Mouse (Mus musculus): ENCODE results near the gene Slc24a4. TPM values are rescaled to one million over a fixed set of nuclear protein-coding genes. Genes with fewer than 3 reads are reported as not detected.
A peak's percentile ranks its signal among the peaks of the same experiment; 100 is the strongest.
"Not testable (repeated sequence)": the region's sequence is repeated elsewhere in the genome, so short reads cannot be mapped to it uniquely, and the experiment has no call there.

Gene Slc24a4
- polyA plus RNA-seq, 1 experiment = 2.4 TPM

- TF ChIP-seq POLR2A (IDR thresholded peaks at IDR 0.05; ENCODE audit: borderline replicate concordance, extremely low read depth, insufficient read depth, insufficient read length, poor library complexity, severe bottlenecking) = no peak
- no peak for TF ChIP-seq CTCF (IDR thresholded peaks at IDR 0.05; ENCODE audit: borderline replicate concordance, extremely low read depth, insufficient read depth, insufficient read length)
- no peak for DNase-seq (ENCODE audit: low read depth)
Measured at GRCm38 (mm10) chr12:102206471-102206870, 77.9 kb downstream of the Slc24a4 start.

- DNase-seq (ENCODE audit: low read depth) = no peak
- no peak for TF ChIP-seq POLR2A (IDR thresholded peaks at IDR 0.05; ENCODE audit: borderline replicate concordance, extremely low read depth, insufficient read depth, insufficient read length, poor library complexity, severe bottlenecking)
- TF ChIP-seq CTCF (IDR thresholded peaks at IDR 0.05; ENCODE audit: borderline replicate concordance, extremely low read depth, insufficient read depth, insufficient read length) = no peak
Measured at GRCm38 (mm10) chr12:102207245-102207644, 78.7 kb downstream of the Slc24a4 start.

- TF ChIP-seq POLR2A (IDR thresholded peaks at IDR 0.05; ENCODE audit: borderline replicate concordance, extremely low read depth, insufficient read depth, insufficient read length, poor library complexity, severe bottlenecking) (no peak), CTCF (IDR thresholded peaks at IDR 0.05; ENCODE audit: borderline replicate concordance, extremely low read depth, insufficient read depth, insufficient read length) (no peak)
- DNase-seq (ENCODE audit: low read depth) = no peak
Measured at GRCm38 (mm10) chr12:102210801-102211200, 82.3 kb downstream of the Slc24a4 start.

- no peak for DNase-seq (ENCODE audit: low read depth)
- TF ChIP-seq CTCF (IDR thresholded peaks at IDR 0.05; ENCODE audit: borderline replicate concordance, extremely low read depth, insufficient read depth, insufficient read length) (no peak), POLR2A (IDR thresholded peaks at IDR 0.05; ENCODE audit: borderline replicate concordance, extremely low read depth, insufficient read depth, insufficient read length, poor library complexity, severe bottlenecking) (no peak)
Measured at GRCm38 (mm10) chr12:102223404-102223803, 94.9 kb downstream of the Slc24a4 start.

- not testable (repeated sequence) for DNase-seq (ENCODE audit: low read depth)
Measured at GRCm38 (mm10) chr12:102224112-102224511, 95.6 kb downstream of the Slc24a4 start.

GRCm38 (mm10) chr12:102225165-102225564, 96.6 kb downstream of the Slc24a4 start:
- DNase-seq (ENCODE audit: low read depth) = peak; percentile 58
- no peak for TF ChIP-seq CTCF (IDR thresholded peaks at IDR 0.05; ENCODE audit: borderline replicate concordance, extremely low read depth, insufficient read depth, insufficient read length)
- TF ChIP-seq POLR2A (IDR thresholded peaks at IDR 0.05; ENCODE audit: borderline replicate concordance, extremely low read depth, insufficient read depth, insufficient read length, poor library complexity, severe bottlenecking) = no peak

GRCm38 (mm10) chr12:102235551-102235950, 107.0 kb downstream of the Slc24a4 start:
- no peak for TF ChIP-seq POLR2A (IDR thresholded peaks at IDR 0.05; ENCODE audit: borderline replicate concordance, extremely low read depth, insufficient read depth, insufficient read length, poor library complexity, severe bottlenecking)
- TF ChIP-seq CTCF (IDR thresholded peaks at IDR 0.05; ENCODE audit: borderline replicate concordance, extremely low read depth, insufficient read depth, insufficient read length) = no peak
- DNase-seq (ENCODE audit: low read depth) = no peak

GRCm38 (mm10) chr12:102236317-102236716, 107.8 kb downstream of the Slc24a4 start:
- TF ChIP-seq POLR2A (IDR thresholded peaks at IDR 0.05; ENCODE audit: borderline replicate concordance, extremely low read depth, insufficient read depth, insufficient read length, poor library complexity, severe bottlenecking) (no peak), CTCF (IDR thresholded peaks at IDR 0.05; ENCODE audit: borderline replicate concordance, extremely low read depth, insufficient read depth, insufficient read length) (no peak)
- no peak for DNase-seq (ENCODE audit: low read depth)

- peak; percentile 48 for DNase-seq (ENCODE audit: low read depth)
- no peak for TF ChIP-seq CTCF (IDR thresholded peaks at IDR 0.05; ENCODE audit: borderline replicate concordance, extremely low read depth, insufficient read depth, insufficient read length)
- TF ChIP-seq POLR2A (IDR thresholded peaks at IDR 0.05; ENCODE audit: borderline replicate concordance, extremely low read depth, insufficient read depth, insufficient read length, poor library complexity, severe bottlenecking) = no peak
Measured at GRCm38 (mm10) chr12:102242076-102242722, 113.7 kb downstream of the Slc24a4 start.

GRCm38 (mm10) chr12:102243915-102244314, 115.4 kb downstream of the Slc24a4 start:
- no peak for TF ChIP-seq CTCF (IDR thresholded peaks at IDR 0.05; ENCODE audit: borderline replicate concordance, extremely low read depth, insufficient read depth, insufficient read length)
- TF ChIP-seq POLR2A (IDR thresholded peaks at IDR 0.05; ENCODE audit: borderline replicate concordance, extremely low read depth, insufficient read depth, insufficient read length, poor library complexity, severe bottlenecking) = no peak
- DNase-seq (ENCODE audit: low read depth) = no peak

- no peak for DNase-seq (ENCODE audit: low read depth)
- TF ChIP-seq CTCF (IDR thresholded peaks at IDR 0.05; ENCODE audit: borderline replicate concordance, extremely low read depth, insufficient read depth, insufficient read length) = no peak
- no peak for TF ChIP-seq POLR2A (IDR thresholded peaks at IDR 0.05; ENCODE audit: borderline replicate concordance, extremely low read depth, insufficient read depth, insufficient read length, poor library complexity, severe bottlenecking)
Measured at GRCm38 (mm10) chr12:102246226-102246625, 117.7 kb downstream of the Slc24a4 start.

- no peak for DNase-seq (ENCODE audit: low read depth)
- no peak for TF ChIP-seq POLR2A (IDR thresholded peaks at IDR 0.05; ENCODE audit: borderline replicate concordance, extremely low read depth, insufficient read depth, insufficient read length, poor library complexity, severe bottlenecking)
Measured at GRCm38 (mm10) chr12:102248104-102248503, 119.6 kb downstream of the Slc24a4 start.

All from brain, embryonic 14.5 days (tissue).